Mouse (Mus musculus) lung, postnatal 0 days (tissue): ENCODE data around the gene Aspg. TPM values are rescaled to one million over a fixed set of nuclear protein-coding genes. Genes with fewer than 3 reads are reported as not detected.

Source experiments
- ATAC-seq: fragments of 200-750 bp; cut with Nextera tagmentation; 2 replicates; pipeline ENCODE4 v1.8.0; 2017; ENCODE audit warnings: moderate library complexity
- DNase-seq: peaks from one replicate; pipeline ENCODE4 v3.0.0-alpha.2; 2016; ENCODE audit warnings: low spot score
- H3K27ac ChIP-seq: fragments of 300-500 bp; sonication (generic); 2 replicates; pipeline ENCODE4 v1.5.1; 2014; ENCODE audit warnings: antibody characterized with exemption, mild to moderate bottlenecking, low read length, mixed read lengths
- H3K27me3 ChIP-seq: fragments of 300-500 bp; sonication (generic); replicated peaks from 2 replicates; pipeline ENCODE4 v1.6.1; 2014; ENCODE audit warnings: low read length, mixed read lengths; ENCODE audit not compliant: insufficient read depth
- H3K36me3 ChIP-seq: fragments of 300-500 bp; sonication (generic); 2 replicates; pipeline ENCODE4 v1.6.1; 2014; ENCODE audit warnings: low read length, mixed read lengths; ENCODE audit not compliant: insufficient read depth
- H3K4me1 ChIP-seq: fragments of 300-500 bp; sonication (generic); 2 replicates; pipeline ENCODE4 v1.6.1; 2014; ENCODE audit warnings: antibody characterized with exemption, low read depth, low read length, mixed read lengths; ENCODE audit not compliant: insufficient read depth
- H3K4me2 ChIP-seq: fragments of 300-500 bp; sonication (generic); replicated peaks from 2 replicates; pipeline ENCODE4 v1.6.1; 2014; ENCODE audit warnings: low read depth, mild to moderate bottlenecking, low read length, moderate library complexity, mixed read lengths
- H3K4me3 ChIP-seq: fragments of 300-500 bp; sonication (generic); 2 replicates; pipeline ENCODE4 v1.5.1; 2014; ENCODE audit warnings: low read depth, low read length
- H3K9ac ChIP-seq: fragments of 300-500 bp; sonication (generic); replicated peaks from 2 replicates; pipeline ENCODE4 v1.6.1; 2014; ENCODE audit warnings: low read depth, mild to moderate bottlenecking
- H3K9me3 ChIP-seq: fragments of 300-500 bp; sonication (generic); 2 replicates; pipeline ENCODE4 v1.6.1; 2016; ENCODE audit warnings: low read length, mixed read lengths
- CTCF ChIP-seq: IDR thresholded peaks from 2 replicates; pipeline ENCODE4 v1.5.1; 2016; ENCODE audit warnings: antibody characterized with exemption, mild to moderate bottlenecking
- EP300 ChIP-seq: IDR thresholded peaks from 2 replicates; pipeline ENCODE4 v1.6.1; 2016; ENCODE audit warnings: antibody characterized with exemption, mild to moderate bottlenecking, control low read depth
- WGBS: fragments of 180-500 bp; shearing (Covaris S2); extraction: QIAGEN DNeasy Blood & Tissue Kit; methylation state at CpG from one replicate; pipeline ENCODE4 v1.1.7; 2014; 5-methylcytosine and 5-hydroxymethylcytosine counted together
- polyA plus RNA-seq: library from polyadenylated mRNA; unstranded; fragments of >200 nt; fragmentation: Nextera tagmentation; extraction: Ambion mirVana; gene quantifications from 2 replicates; pipeline ENCODE4 v1.2.1, GENCODE M21; 2015

The Aspg gene
- polyA plus RNA-seq, 1 experiment from 2014 or later = 2.5 TPM

GRCm38 (mm10) chr12:112158246-112158645 is 51.8 kb downstream of the Aspg start:
- Histone ChIP-seq H3K4me1 (no peaks in the 10 kb centered on the region), H3K9ac (no peak overlapping the region), H3K27me3 (no peaks in the 10 kb centered on the region), H3K27ac (no peak overlapping the region), H3K4me3 (no peak overlapping the region), H3K4me2 (no peak overlapping the region), H3K9me3 (no peaks in the 10 kb centered on the region), H3K36me3 (no peaks in the 10 kb centered on the region)
- DNase-seq (no peak), ATAC-seq (no peak)
- 50% methylated on average over 8 of the region's 8 CpGs for WGBS
- no peak for TF ChIP-seq CTCF
- no peak for TF ChIP-seq EP300

DNA sequence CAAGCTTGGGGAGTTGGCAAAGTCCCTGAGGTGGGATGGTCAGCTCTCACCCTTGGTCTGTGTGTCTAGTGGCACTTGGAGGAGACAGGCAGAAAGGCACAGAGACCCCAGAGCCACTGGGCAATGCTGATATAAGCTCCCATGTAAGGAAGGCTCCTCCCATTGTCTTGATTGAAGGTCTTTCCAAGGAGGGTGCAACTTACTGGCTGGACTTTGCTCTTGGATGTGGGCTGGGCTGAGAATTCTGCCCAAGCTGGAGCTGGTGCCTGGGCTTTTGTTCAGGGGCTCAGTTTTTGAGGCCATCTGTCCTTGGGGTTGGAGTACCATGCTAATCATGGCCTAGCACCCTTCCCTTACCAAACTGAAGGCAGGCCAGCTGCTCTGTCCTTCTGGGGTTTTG is 52.3 kb downstream of the Aspg start:
- H3K9ac ChIP-seq = no peak overlapping the region
- no peak overlapping the region for H3K4me2 ChIP-seq
- no peak for DNase-seq
- H3K4me1 ChIP-seq = no peaks in the 10 kb centered on the region
- H3K27me3 ChIP-seq = no peaks in the 10 kb centered on the region
- H3K9me3 ChIP-seq = no peaks in the 10 kb centered on the region
- no peaks in the 10 kb centered on the region for H3K36me3 ChIP-seq
- no peak overlapping the region for H3K27ac ChIP-seq
- no peak for ATAC-seq
- no peak for TF ChIP-seq CTCF
- TF ChIP-seq EP300 = no peak
- no peak overlapping the region for H3K4me3 ChIP-seq

DNA sequence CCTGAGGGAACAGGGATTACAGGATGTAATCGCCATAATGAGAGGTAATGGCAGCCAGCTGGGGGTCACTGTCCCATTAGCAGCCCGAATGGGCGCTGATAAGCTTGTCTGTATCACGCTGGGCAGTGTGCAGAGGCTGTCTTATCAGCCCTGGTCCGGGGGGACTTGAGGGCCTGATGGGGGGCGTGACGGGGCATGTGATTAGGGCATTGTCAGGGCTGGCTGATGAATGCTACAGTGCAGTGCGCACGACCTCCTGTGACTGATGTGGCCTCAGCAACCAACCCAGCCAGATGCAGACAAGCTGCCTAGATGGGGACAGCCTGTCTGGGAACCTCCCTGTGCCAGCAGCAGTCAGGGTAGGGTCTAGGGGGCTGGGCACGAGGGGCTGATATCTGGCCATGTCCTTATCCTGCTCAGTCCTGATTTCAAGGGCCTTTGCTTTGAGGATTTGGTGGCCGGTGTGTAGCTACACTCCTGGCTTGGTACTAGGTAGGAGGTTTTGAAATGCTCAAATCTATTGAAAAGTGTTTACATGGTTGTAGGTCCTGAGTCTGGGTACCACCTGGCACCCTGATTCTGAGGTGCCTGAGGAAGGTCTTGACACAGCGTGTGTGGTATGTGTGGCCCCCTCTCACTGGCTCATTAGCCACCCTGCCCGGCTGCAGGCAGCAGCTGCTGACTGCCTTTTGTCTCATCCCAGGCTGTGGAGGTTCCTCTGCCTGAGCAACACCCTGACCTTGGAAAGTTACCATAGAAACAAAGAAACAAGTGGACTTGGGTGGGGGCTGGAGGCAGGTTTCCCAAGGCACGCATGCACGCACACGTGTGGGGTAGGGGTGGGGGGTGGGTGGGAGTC is 57.7 kb downstream of the Aspg start:
- Histone ChIP-seq H3K4me1 (no peaks in the 10 kb centered on the region; the same call in 1 of the 2 replicates), H3K9ac (no peak overlapping the region), H3K36me3 (no peaks in the 10 kb centered on the region), H3K27ac (no peak overlapping the region), H3K9me3 (no peaks in the 10 kb centered on the region), H3K4me2 (no peak overlapping the region), H3K27me3 (no peaks in the 10 kb centered on the region), H3K4me3 (no peak overlapping the region)
- DNase-seq (no peak), ATAC-seq (no peak)
- WGBS = 31% methylated on average over 16 of the region's 16 CpGs
- TF ChIP-seq CTCF (no peak), EP300 (no peak)

DNA sequence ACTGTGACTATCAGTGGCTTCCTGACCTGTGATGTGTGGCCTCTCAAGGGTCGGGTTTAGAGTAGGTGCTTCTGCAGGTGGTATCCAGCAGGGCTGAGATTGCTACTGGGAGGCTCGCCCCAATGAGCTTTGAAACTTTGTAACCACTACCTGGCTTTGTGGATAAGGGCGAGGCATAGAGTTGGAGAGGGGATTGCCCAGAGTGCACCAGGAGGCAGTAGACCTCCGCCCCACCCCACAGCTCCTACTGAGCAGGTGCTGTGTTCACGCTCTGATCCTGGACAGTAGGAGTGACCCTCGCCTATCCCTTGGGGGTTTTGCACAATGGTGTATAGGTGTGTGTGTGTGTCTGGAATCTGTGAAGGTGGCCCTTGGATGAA is 58.4 kb downstream of the Aspg start:
- H3K4me3 ChIP-seq = no peak overlapping the region
- TF ChIP-seq CTCF (no peak), EP300 (no peak)
- H3K27ac ChIP-seq = no peak overlapping the region
- no peaks in the 10 kb centered on the region for H3K9me3 ChIP-seq
- no peaks in the 10 kb centered on the region; the same call in 1 of the 2 replicates for H3K4me1 ChIP-seq
- H3K36me3 ChIP-seq = no peaks in the 10 kb centered on the region
- no peak overlapping the region for H3K4me2 ChIP-seq
- no peaks in the 10 kb centered on the region for H3K27me3 ChIP-seq
- no peak for DNase-seq
- WGBS = 55% methylated on average over 6 of the region's 6 CpGs
- no peak overlapping the region for H3K9ac ChIP-seq
- ATAC-seq = no peak

- H3K9me3 ChIP-seq = no peaks in the 10 kb centered on the region
- WGBS = 40% methylated on average over 5 of the region's 5 CpGs
- ATAC-seq (peak; percentile 80), DNase-seq (peak; percentile 75)
- TF ChIP-seq CTCF (no peak), EP300 (peak; percentile 55)
- H3K4me2 ChIP-seq = no peak overlapping the region
- no peak overlapping the region for H3K27ac ChIP-seq
- no peaks in the 10 kb centered on the region for H3K36me3 ChIP-seq
- H3K9ac ChIP-seq = no peak overlapping the region
- H3K4me3 ChIP-seq = no peak overlapping the region
- no peaks in the 10 kb centered on the region for H3K27me3 ChIP-seq
- no peaks in the 10 kb centered on the region; the same call in 1 of the 2 replicates for H3K4me1 ChIP-seq
Observed at GRCm38 (mm10) chr12:112169240-112169639, 62.8 kb downstream of the Aspg start.

DNA sequence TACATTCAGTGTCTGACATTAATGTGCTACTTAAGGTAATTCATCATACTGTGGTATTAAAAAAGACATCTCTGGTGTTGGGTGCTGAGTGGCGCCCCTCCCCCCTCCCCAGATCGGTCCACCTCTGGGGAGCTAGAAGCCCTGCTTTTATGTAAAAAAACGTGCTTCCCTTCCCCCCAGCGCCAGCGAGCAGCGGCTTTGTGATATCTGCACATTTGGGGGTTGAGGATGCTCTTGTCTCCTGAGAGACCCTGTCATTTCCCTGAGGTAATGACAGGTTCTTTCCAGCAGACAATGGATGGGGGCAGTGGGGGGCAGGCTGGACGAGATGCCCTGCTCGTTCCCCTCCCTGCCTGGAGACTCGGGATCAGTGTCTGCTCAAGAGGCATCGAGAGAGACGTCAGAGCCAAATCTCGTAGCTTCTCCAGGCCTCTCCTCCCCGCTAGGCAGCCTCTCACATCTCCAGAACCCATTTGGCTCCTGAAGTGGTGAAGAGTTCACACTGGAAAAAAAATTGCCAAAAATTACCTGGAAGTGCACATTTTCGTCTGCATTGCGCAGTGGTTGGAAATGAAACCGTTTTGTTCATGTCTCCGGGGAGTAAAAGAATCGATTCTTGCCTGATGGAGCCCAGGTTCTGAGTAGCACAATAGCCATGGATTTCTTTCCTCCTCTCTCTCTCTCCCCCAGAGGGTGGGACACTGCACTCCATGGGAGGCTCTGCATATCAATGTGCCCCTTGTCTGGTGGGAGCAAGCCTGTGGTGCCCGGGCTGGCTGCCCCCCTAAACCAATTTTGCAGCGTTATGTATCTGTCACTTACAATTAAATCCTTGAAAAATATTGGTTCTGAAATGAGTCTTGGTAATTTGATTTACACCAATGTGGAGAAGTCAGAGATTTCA is 64.4 kb downstream of the Aspg start:
- Histone ChIP-seq H3K4me1 (no peaks in the 10 kb centered on the region; the same call in 1 of the 2 replicates), H3K27me3 (no peaks in the 10 kb centered on the region)
- ATAC-seq = no peak

More for the DNA sequence above, 64.4 kb downstream of the Aspg start:
- Histone ChIP-seq H3K27ac (no peak overlapping the region), H3K9me3 (no peaks in the 10 kb centered on the region), H3K36me3 (no peaks in the 10 kb centered on the region), H3K4me2 (no peak overlapping the region), H3K9ac (no peak overlapping the region), H3K4me3 (no peak overlapping the region)
- WGBS = 59% methylated on average over 20 of the region's 20 CpGs
- no peak for DNase-seq
- TF ChIP-seq EP300 (no peak), CTCF (no peak)
